Comparison of ENCODE assay signal across 21 mouse cellular contexts in genomic region chr2:114440943-114441342, GRCm38 (mm10).
DNase-seq lines count a peak whose midpoint lies in the region; ATAC-seq and TF ChIP-seq lines count a peak whose summit lies in the region.
"Had no signal": no experiment of that assay in that cellular context is flagged by ENCODE, and none has a peak within 500 bp of the region (broad histone marks: within the 10 kb centered on the region; RNA-seq: fewer than 3 reads in every experiment).

No protein-coding gene starts in this region.

- WGBS in intestine, embryonic 14.5 days, result 31% methylated on average over 6 of the region's 6 CpGs
- 55% methylated on average over 6 of the region's 6 CpGs for WGBS in intestine, postnatal 0 days
- WGBS in intestine, embryonic 15.5 days, result 44% methylated on average over 6 of the region's 6 CpGs
- 41% methylated on average over 6 of the region's 6 CpGs for WGBS in neural tube, embryonic 11.5 days

- TF ChIP-seq CTCF in intestine, postnatal 0 days (IDR thresholded peaks at IDR 0.05; ENCODE audit: low read depth), result no peak

- no peak overlapping the region for H3K4me3 ChIP-seq in intestine, embryonic 14.5 days (ENCODE audit: low read depth, low read length)
- no peak overlapping the region for H3K4me3 ChIP-seq in intestine, postnatal 0 days (ENCODE audit: low read depth, low read length)
- H3K4me3 ChIP-seq in intestine, embryonic 15.5 days (replicated peaks), result no peak overlapping the region
- H3K4me3 ChIP-seq in neural tube, embryonic 11.5 days (ENCODE audit: low read depth, low read length), result no peak overlapping the region
- H3K4me3 ChIP-seq: erythroblast, embryonic 14.5 days; layer of hippocampus, adult 2 months; left cerebral cortex, adult 2 months; limb, embryonic 12.5 days; liver, embryonic 13.5 days; myocyte had no signal

- H3K9ac ChIP-seq in intestine, embryonic 14.5 days (ENCODE audit: low read length), result no peak overlapping the region
- H3K9ac ChIP-seq in intestine, postnatal 0 days (ENCODE audit: low read depth, low read length), result no peak overlapping the region
- H3K9ac ChIP-seq in intestine, embryonic 15.5 days, result no peak overlapping the region
- H3K9ac ChIP-seq in neural tube, embryonic 11.5 days (ENCODE audit: low read length), result no peak overlapping the region
- H3K9ac ChIP-seq: limb, embryonic 12.5 days; liver, embryonic 13.5 days had no signal

- no peaks in the 10 kb centered on the region for H3K27me3 ChIP-seq in intestine, embryonic 14.5 days (replicated peaks; ENCODE audit: control insufficient read depth, insufficient read depth, low read length)
- no peaks in the 10 kb centered on the region for H3K27me3 ChIP-seq in intestine, postnatal 0 days (replicated peaks; ENCODE audit: control insufficient read depth, insufficient read depth, low read length)
- H3K27me3 ChIP-seq in intestine, embryonic 15.5 days (replicated peaks), result no peaks in the 10 kb centered on the region
- no peaks in the 10 kb centered on the region for H3K27me3 ChIP-seq in neural tube, embryonic 11.5 days (ENCODE audit: control insufficient read depth, insufficient read depth, low read length)
- H3K27me3 ChIP-seq: liver, embryonic 13.5 days had no signal

- H3K36me3 ChIP-seq in intestine, embryonic 14.5 days (ENCODE audit: control insufficient read depth, insufficient read depth, low read length), result no peaks in the 10 kb centered on the region
- H3K36me3 ChIP-seq in intestine, postnatal 0 days (ENCODE audit: control insufficient read depth, insufficient read depth), result no peaks in the 10 kb centered on the region
- no peaks in the 10 kb centered on the region for H3K36me3 ChIP-seq in intestine, embryonic 15.5 days
- no peaks in the 10 kb centered on the region for H3K36me3 ChIP-seq in neural tube, embryonic 11.5 days (ENCODE audit: control insufficient read depth, insufficient read depth, low read length)
- H3K36me3 ChIP-seq: limb, embryonic 12.5 days; liver, embryonic 13.5 days had no signal

- no peak for DNase-seq in intestine, embryonic 14.5 days (ENCODE audit: low spot score)
- peak; percentile 28 for DNase-seq in embryo, embryonic 9.5 days (ENCODE audit: extremely low spot score)
- no peak for DNase-seq in neural tube, embryonic 11.5 days (ENCODE audit: low spot score)
- no peak for DNase-seq in left cerebral cortex, adult 18-20 months (ENCODE audit: low spot score in 2 of 2)
- no peak for DNase-seq in lung, adult 18-20 months
- DNase-seq: adrenal gland, postnatal 25 days; cerebellum, adult 2 months; gastrocnemius, postnatal 14 days; kidney, postnatal 10 days; liver, embryonic 13.5 days; spleen, adult 18-20 months; thymus, adult 18-20 months had no signal

- H3K9me3 ChIP-seq in intestine, embryonic 14.5 days (ENCODE audit: control insufficient read depth, low read length), result no peaks in the 10 kb centered on the region
- no peaks in the 10 kb centered on the region for H3K9me3 ChIP-seq in intestine, postnatal 0 days (ENCODE audit: control insufficient read depth)
- H3K9me3 ChIP-seq in intestine, embryonic 15.5 days, result no peaks in the 10 kb centered on the region
- H3K9me3 ChIP-seq in neural tube, embryonic 11.5 days (ENCODE audit: control insufficient read depth, low read length), result no peaks in the 10 kb centered on the region
- H3K9me3 ChIP-seq: limb, embryonic 12.5 days; liver, embryonic 13.5 days had no signal

- H3K4me1 ChIP-seq in intestine, embryonic 14.5 days (replicated peaks; ENCODE audit: control insufficient read depth, insufficient read depth, low read length), result peaks cover 7% of the 10 kb centered on the region; the same call in 1 of the 2 replicates
- H3K4me1 ChIP-seq in intestine, postnatal 0 days (replicated peaks; ENCODE audit: control insufficient read depth, insufficient read depth, low read length), result no peaks in the 10 kb centered on the region
- H3K4me1 ChIP-seq in intestine, embryonic 15.5 days (replicated peaks), result no peaks in the 10 kb centered on the region
- no peaks in the 10 kb centered on the region; the same call in 1 of the 2 replicates for H3K4me1 ChIP-seq in neural tube, embryonic 11.5 days (ENCODE audit: control insufficient read depth, insufficient read depth, low read length)
- H3K4me1 ChIP-seq: limb, embryonic 12.5 days; liver, embryonic 13.5 days had no signal

- H3K27ac ChIP-seq in intestine, embryonic 14.5 days (ENCODE audit: low read depth), result peak overlapping the region; percentile 47; the same call in 1 of the 2 replicates
- H3K27ac ChIP-seq in intestine, postnatal 0 days (ENCODE audit: low read depth, low read length), result no peak overlapping the region
- H3K27ac ChIP-seq in intestine, embryonic 15.5 days, result no peak overlapping the region
- no peak overlapping the region for H3K27ac ChIP-seq in neural tube, embryonic 11.5 days (ENCODE audit: low read depth, low read length)
- H3K27ac ChIP-seq: layer of hippocampus, adult 2 months; left cerebral cortex, adult 2 months; limb, embryonic 12.5 days; liver, embryonic 13.5 days had no signal

- no peak overlapping the region for H3K4me2 ChIP-seq in intestine, embryonic 14.5 days (ENCODE audit: low read length)
- H3K4me2 ChIP-seq in intestine, postnatal 0 days (replicated peaks; ENCODE audit: low read depth), result no peak overlapping the region
- no peak overlapping the region for H3K4me2 ChIP-seq in intestine, embryonic 15.5 days (replicated peaks)
- H3K4me2 ChIP-seq in neural tube, embryonic 11.5 days (ENCODE audit: low read depth), result no peak overlapping the region
- H3K4me2 ChIP-seq: limb, embryonic 12.5 days; liver, embryonic 13.5 days had no signal

- ATAC-seq in intestine, embryonic 14.5 days (replicated peaks; ENCODE audit: low FRiP score, low TSS enrichment, low read depth), result no peak
- no peak for ATAC-seq in intestine, postnatal 0 days
- ATAC-seq in intestine, embryonic 15.5 days, result peak; percentile 10; the same call in 1 of the 2 replicates
- peak; percentile 29; the same call in 1 of the 2 replicates for ATAC-seq in neural tube, embryonic 11.5 days (ENCODE audit: insufficient read depth, low FRiP score, low TSS enrichment)
- ATAC-seq in granulocyte monocyte progenitor cell, adult 5-6 weeks (replicated peaks; ENCODE audit: poor library complexity, severe bottlenecking), result no peak
- ATAC-seq: inflammation-experienced regulatory T-cells, adult 6 months had no signal

Comparison
In these comparisons a context has a peak if more than half of its experiments do, and no peak if none do; other contexts are left out.
1. ATAC-seq: peak in intestine, embryonic 15.5 days (single experiment) and neural tube, embryonic 11.5 days (single experiment); none in intestine, embryonic 14.5 days (single experiment), intestine, postnatal 0 days (single experiment) and granulocyte monocyte progenitor cell, adult 5-6 weeks (single experiment).